Mouse (Mus musculus) MEL (cell line): ENCODE data around the gene Nrip1. TPM values are rescaled to one million over a fixed set of nuclear protein-coding genes. Genes with fewer than 3 reads are reported as not detected.

Experiments
- DNase-seq: peaks from one replicate; pipeline ENCODE4 v3.0.0; 2011; ENCODE audit warnings: low read depth, low spot score
- H3K27ac ChIP-seq: 2 replicates; pipeline ENCODE4 v1.5.1; 2012; ENCODE audit warnings: low read depth, mild to moderate bottlenecking, control low read depth, low read length, moderate library complexity; ENCODE audit not compliant: control insufficient read depth
- H3K27me3 ChIP-seq, 2 experiments: fragments of 150-350 bp in 1 of 2; sonication (generic) in 1 of 2; 2 replicates each; pipeline ENCODE4 v1.6.1; 2012; ENCODE audit warnings: low read length in 2 of 2, mild to moderate bottlenecking in 2 of 2, improper control_type of control experiment in 1 of 2, moderate library complexity in 1 of 2; ENCODE audit not compliant: insufficient read depth in 2 of 2, control insufficient read depth in 1 of 2
- H3K36me3 ChIP-seq, 2 experiments: 2 replicates each; pipeline ENCODE4 v1.6.1; 2012 to 2014; ENCODE audit warnings: low read length in 2 of 2, improper control_type of control experiment in 1 of 2, inconsistent platforms in 1 of 2, mild to moderate bottlenecking in 1 of 2; ENCODE audit not compliant: insufficient read depth in 2 of 2, control insufficient read depth in 1 of 2
- H3K4me1 ChIP-seq, 2 experiments: fragments of 150-350 bp in 1 of 2; sonication (generic) in 1 of 2; 2 replicates each; pipeline ENCODE4 v1.6.1; 2012; ENCODE audit warnings: low read length in 2 of 2, improper control_type of control experiment in 1 of 2, mild to moderate bottlenecking in 1 of 2; ENCODE audit not compliant: insufficient read depth in 2 of 2, control insufficient read depth in 1 of 2
- H3K4me3 ChIP-seq, 2 experiments: fragments of 150-350 bp in 1 of 2; sonication (generic) in 1 of 2; 2 replicates each; pipeline ENCODE4 v1.5.1; 2012; ENCODE audit warnings: low read depth in 2 of 2, low read length in 2 of 2, mild to moderate bottlenecking in 2 of 2, moderate library complexity in 2 of 2, control low read depth in 1 of 2, improper control_type of control experiment in 1 of 2; ENCODE audit not compliant: control insufficient read depth in 1 of 2, insufficient read depth in 1 of 2
- H3K79me2 ChIP-seq: 2 replicates; pipeline ENCODE4 v1.6.1; 2012; ENCODE audit warnings: mild to moderate bottlenecking, low read length, moderate library complexity; ENCODE audit not compliant: control insufficient read depth, poor library complexity, insufficient read depth
- H3K9ac ChIP-seq: 2 replicates; pipeline ENCODE4 v1.6.1; 2012; ENCODE audit warnings: low read depth, mild to moderate bottlenecking, control low read depth, low read length, moderate library complexity; ENCODE audit not compliant: control insufficient read depth, poor library complexity, severe bottlenecking
- H3K9me3 ChIP-seq: fragments of 150-350 bp; sonication (generic); replicated peaks from 2 replicates; pipeline ENCODE4 v1.6.1; 2012; ENCODE audit warnings: mild to moderate bottlenecking, low read length, improper control_type of control experiment, moderate library complexity; ENCODE audit not compliant: insufficient read depth
- BHLHE40 ChIP-seq: IDR thresholded peaks from 2 replicates; pipeline ENCODE4 v1.6.1; 2012; ENCODE audit warnings: low read depth, mild to moderate bottlenecking, inconsistent platforms, low read length, improper control_type of control experiment, borderline replicate concordance
- CHD1 ChIP-seq: IDR thresholded peaks from 2 replicates; pipeline ENCODE4 v1.6.1; 2012; ENCODE audit warnings: low read depth, mild to moderate bottlenecking, inconsistent platforms, low read length, improper control_type of control experiment
- CHD2 ChIP-seq: IDR thresholded peaks from 2 replicates; pipeline ENCODE4 v1.6.1; 2011; ENCODE audit warnings: low read length, improper control_type of control experiment
- CTCF ChIP-seq, 3 experiments: IDR thresholded peaks in 2 of 3; conservative IDR thresholded peaks in 1 of 3; 2 replicates each; pipeline ENCODE4 v1.5.1; 2011 to 2012; ENCODE audit warnings: low read length in 3 of 3, low read depth in 2 of 3, mild to moderate bottlenecking in 2 of 3, improper control_type of control experiment in 1 of 3, inconsistent platforms in 1 of 3, mixed read lengths in 1 of 3, moderate library complexity in 1 of 3; ENCODE audit not compliant: control insufficient read depth in 1 of 3, insufficient read depth in 1 of 3, poor library complexity in 1 of 3, severe bottlenecking in 1 of 3
- E2F4 ChIP-seq: IDR thresholded peaks from 2 replicates; pipeline ENCODE4 v1.6.1; 2011; ENCODE audit warnings: low read depth, low read length, improper control_type of control experiment, borderline replicate concordance
- ELF1 ChIP-seq: IDR thresholded peaks from 2 replicates; pipeline ENCODE4 v1.6.1; 2014; ENCODE audit warnings: low read depth, mild to moderate bottlenecking, inconsistent platforms, low read length, improper control_type of control experiment, moderate library complexity
- GATA1 ChIP-seq: IDR thresholded peaks from 2 replicates; pipeline ENCODE4 v1.6.1; 2011; ENCODE audit warnings: low read depth, low read length, improper control_type of control experiment
- KAT2A ChIP-seq: conservative IDR thresholded peaks from 2 replicates; pipeline ENCODE4 v1.6.1; 2012; ENCODE audit warnings: low read depth, low read length, improper control_type of control experiment, inconsistent platforms
- MAFK ChIP-seq: IDR thresholded peaks from 2 replicates; pipeline ENCODE4 v1.6.1; 2011; ENCODE audit warnings: low read depth, mild to moderate bottlenecking, low read length, improper control_type of control experiment, borderline replicate concordance
- MAZ ChIP-seq: IDR thresholded peaks from 2 replicates; pipeline ENCODE4 v1.6.1; 2012; ENCODE audit warnings: low read depth, mild to moderate bottlenecking, inconsistent platforms, low read length, improper control_type of control experiment
- MEF2A ChIP-seq: IDR thresholded peaks from 2 replicates; pipeline ENCODE4 v1.6.1; 2014; ENCODE audit warnings: low read depth, mild to moderate bottlenecking, inconsistent platforms, low read length, improper control_type of control experiment; ENCODE audit not compliant: poor library complexity, insufficient replicate concordance, severe bottlenecking; ENCODE audit errors: extremely low read depth
- MYC ChIP-seq: IDR thresholded peaks from 2 replicates; pipeline ENCODE4 v1.6.1; 2011; ENCODE audit warnings: low read depth, mild to moderate bottlenecking, low read length, improper control_type of control experiment, moderate library complexity
- NRF1 ChIP-seq: IDR thresholded peaks from 2 replicates; pipeline ENCODE4 v1.6.1; 2014; ENCODE audit warnings: low read depth, mild to moderate bottlenecking, inconsistent platforms, low read length, improper control_type of control experiment, moderate library complexity; ENCODE audit not compliant: poor library complexity, insufficient read depth, severe bottlenecking
- POLR2A ChIP-seq, 2 experiments: IDR thresholded peaks; 2 replicates each; pipeline ENCODE4 v1.6.1; 2011 to 2012; ENCODE audit warnings: low read length in 2 of 2, mild to moderate bottlenecking in 2 of 2, control low read depth in 1 of 2, improper control_type of control experiment in 1 of 2, low read depth in 1 of 2, moderate library complexity in 1 of 2; ENCODE audit not compliant: control insufficient read depth in 1 of 2, insufficient read depth in 1 of 2, poor library complexity in 1 of 2
- POLR2AphosphoS5 ChIP-seq: IDR thresholded peaks from 2 replicates; pipeline ENCODE4 v1.6.1; 2012; ENCODE audit warnings: low read depth, borderline replicate concordance, mild to moderate bottlenecking, inconsistent platforms, low read length, moderate library complexity, mixed read lengths
- RCOR1 ChIP-seq: IDR thresholded peaks from 2 replicates; pipeline ENCODE4 v1.6.1; 2012; ENCODE audit warnings: low read depth, mild to moderate bottlenecking, inconsistent platforms, low read length, improper control_type of control experiment
- TCF12 ChIP-seq: IDR thresholded peaks from 2 replicates; pipeline ENCODE4 v1.6.1; 2014; ENCODE audit warnings: low read depth, mild to moderate bottlenecking, inconsistent platforms, low read length, improper control_type of control experiment, moderate library complexity
- UBTF ChIP-seq: IDR thresholded peaks from 2 replicates; pipeline ENCODE4 v1.6.1; 2012; ENCODE audit warnings: low read depth, mild to moderate bottlenecking, inconsistent platforms, low read length, improper control_type of control experiment, moderate library complexity, borderline replicate concordance; ENCODE audit not compliant: insufficient read depth
- ZKSCAN1 ChIP-seq: IDR thresholded peaks from 2 replicates; pipeline ENCODE4 v1.6.1; 2012; ENCODE audit warnings: low read depth, mild to moderate bottlenecking, inconsistent platforms, low read length, improper control_type of control experiment, moderate library complexity
- ZMIZ1 ChIP-seq: IDR thresholded peaks from 2 replicates; pipeline ENCODE4 v1.6.1; 2012; ENCODE audit warnings: low read depth, mild to moderate bottlenecking, inconsistent platforms, low read length, improper control_type of control experiment, moderate library complexity
- ZNF384 ChIP-seq: IDR thresholded peaks from 2 replicates; pipeline ENCODE4 v1.6.1; 2012; ENCODE audit warnings: low read depth, mild to moderate bottlenecking, inconsistent platforms, low read length, improper control_type of control experiment
- polyA plus RNA-seq, 2 experiments: library from polyadenylated mRNA; stranded (reverse) in 1 of 2; unstranded in 1 of 2; fragments of >175 nt in 1 of 2; fragments of >200 nt in 1 of 2; gene quantifications; 2 replicates each; pipeline versions ENCODE4 v1.2.1 to v1.2.4; 2012; ENCODE audit warnings: low replicate concordance in 2 of 2, low read depth in 1 of 2; ENCODE audit not compliant: insufficient read length in 2 of 2, insufficient read depth in 1 of 2, missing spikeins in 1 of 2
- total RNA-seq: library from RNA; depleted of rRNA; stranded (reverse); fragments of 300-350 nt; gene quantifications from 2 replicates; pipeline ENCODE4 v1.2.3, GENCODE M21; 2012

The Nrip1 gene
- total and polyA plus RNA-seq, 3 experiments, result 13.6 to 42.6 (median 21.1) TPM

DNA sequence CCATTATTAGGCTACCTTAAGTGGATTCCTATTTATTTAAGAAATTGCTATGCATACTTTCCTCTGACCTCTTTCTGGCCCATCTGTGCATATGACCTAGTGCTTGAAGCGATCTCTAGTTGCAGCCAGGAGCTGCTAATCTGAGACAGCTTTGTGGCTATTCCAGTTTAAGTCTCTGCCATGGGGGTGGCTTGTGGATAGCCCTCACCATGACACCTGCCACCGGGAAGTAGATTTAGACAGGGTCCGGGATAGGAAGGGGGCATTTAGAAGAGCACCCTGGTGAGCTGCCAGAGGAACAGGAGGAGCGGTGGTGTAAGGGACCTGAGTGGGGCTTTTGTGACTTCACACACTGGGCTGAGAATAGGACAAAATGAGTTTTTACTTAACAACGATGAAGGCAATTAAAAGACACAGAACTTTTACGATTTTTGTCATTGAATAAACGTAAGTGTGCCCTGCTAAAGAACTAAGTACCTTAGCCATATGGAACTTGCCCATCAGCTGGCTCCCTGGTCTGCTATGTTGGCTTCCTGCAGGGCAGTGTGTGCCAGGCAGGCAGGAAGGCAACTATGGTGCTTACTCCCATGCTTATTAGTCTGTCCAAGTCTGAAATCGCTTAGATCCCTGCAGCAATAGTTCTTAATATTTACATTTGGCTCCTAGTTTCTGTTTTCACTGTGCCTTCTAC is 72.4 kb downstream of the Nrip1 start:
- Histone ChIP-seq H3K4me3 (no peak overlapping the region), H3K27me3 (no peaks in the 10 kb centered on the region), H3K4me1 (peaks cover 0 to 2% of the 10 kb centered on the region in 2 experiments; a peak in 3 of 4 replicates), H3K27ac (no peak overlapping the region), H3K9ac (no peak overlapping the region), H3K9me3 (no peaks in the 10 kb centered on the region), H3K79me2 (peaks cover 11% of the 10 kb centered on the region; the same call in 1 of the 2 replicates), H3K36me3 (peaks cover 5 to 15% of the 10 kb centered on the region in 2 experiments)
- no peak for DNase-seq
- TF ChIP-seq NRF1 (no peak), ZKSCAN1 (no peak), E2F4 (no peak), CHD1 (no peak), UBTF (no peak), KAT2A (no peak), TCF12 (no peak), POLR2A (IDR thresholded peaks at IDR 0.05; ENCODE audit: control insufficient read depth in 1 of 2, insufficient read depth in 1 of 2, low read depth in 1 of 2, low read length in 2 of 2, poor library complexity in 1 of 2) (no peak), MEF2A (no peak), ELF1 (no peak), BHLHE40 (no peak), CHD2 (no peak), CTCF (IDR thresholded peaks at IDR 0.05 in 2 of 3, conservative IDR thresholded peaks at IDR 0.05 in 1 of 3; ENCODE audit: control insufficient read depth in 1 of 3, insufficient read depth in 1 of 3, low read depth in 2 of 3, low read length in 3 of 3, poor library complexity in 1 of 3, severe bottlenecking in 1 of 3) (no peak)

DNA sequence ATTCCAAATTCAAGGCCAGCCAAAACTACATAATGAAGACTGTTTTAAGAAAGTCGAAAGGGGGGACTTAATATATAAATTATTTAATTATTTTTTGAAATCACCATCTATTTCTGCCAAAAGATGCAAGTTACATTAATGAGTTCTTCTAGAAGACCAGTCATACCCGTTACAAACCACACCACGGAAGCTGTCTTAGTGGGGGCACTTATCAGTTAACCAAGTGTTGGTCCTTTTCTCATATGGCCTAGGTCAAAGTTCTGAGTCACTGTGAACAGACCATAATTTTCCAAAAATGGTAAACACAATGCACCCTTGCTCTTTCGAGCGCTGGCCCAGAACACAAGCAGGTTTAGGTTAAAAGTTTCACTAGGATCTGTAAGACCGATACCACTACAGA is 73.2 kb downstream of the Nrip1 start:
- Histone ChIP-seq H3K36me3 (peaks cover 3 to 15% of the 10 kb centered on the region in 2 experiments), H3K27me3 (no peaks in the 10 kb centered on the region), H3K27ac (no peak overlapping the region), H3K79me2 (peaks cover 11% of the 10 kb centered on the region; the same call in 1 of the 2 replicates), H3K4me1 (peaks cover 0 to 2% of the 10 kb centered on the region in 2 experiments; a peak in 3 of 4 replicates), H3K9me3 (no peaks in the 10 kb centered on the region), H3K9ac (no peak overlapping the region), H3K4me3 (no peak overlapping the region)
- DNase-seq, result no peak
- TF ChIP-seq GATA1, result no peak
- TF ChIP-seq ZNF384, result no peak
- TF ChIP-seq MAFK, result no peak
- TF ChIP-seq RCOR1, result no peak
- TF ChIP-seq POLR2AphosphoS5, result no peak
- TF ChIP-seq BHLHE40, result no peak
- TF ChIP-seq ZMIZ1, result no peak
- no peak for TF ChIP-seq MYC
- no peak for TF ChIP-seq MAZ
